Mouse (Mus musculus) brown adipose tissue, adult 24 weeks (tissue): ENCODE data around the gene Slc16a6. TPM values are rescaled to one million over a fixed set of nuclear protein-coding genes. Genes with fewer than 3 reads are reported as not detected.
"Not testable (repeated sequence)": the region's sequence is repeated elsewhere in the genome, so short reads cannot be mapped to it uniquely, and the experiment has no call there.

Experiments
- H3K27ac ChIP-seq: fragments of 200-500 bp; replicated peaks from 2 replicates; pipeline ENCODE4 v1.5.1; 2012; ENCODE audit warnings: low read depth, mild to moderate bottlenecking, low read length
- H3K4me1 ChIP-seq: fragments of 200-500 bp; 2 replicates; pipeline ENCODE4 v1.6.1; 2012; ENCODE audit warnings: low read length, mixed read lengths; ENCODE audit not compliant: control insufficient read depth, insufficient read depth, insufficient read length
- H3K4me3 ChIP-seq: fragments of 200-500 bp; 2 replicates; pipeline ENCODE4 v1.5.1; 2012; ENCODE audit warnings: low read depth, mild to moderate bottlenecking, low read length, moderate library complexity; ENCODE audit not compliant: insufficient read depth
- polyA plus RNA-seq: library from polyadenylated mRNA; stranded (reverse); fragments of >200 nt; gene quantifications from 2 replicates; pipeline ENCODE4 v1.2.4, GENCODE M21; 2012; ENCODE audit not compliant: missing spikeins, insufficient read depth, insufficient read length

Slc16a6 gene
- polyA plus RNA-seq, 1 experiment, result 1.2 TPM

- Histone ChIP-seq H3K4me3 (no peak overlapping the region), H3K27ac (no peak overlapping the region), H3K4me1 (peaks cover 12% of the 10 kb centered on the region; the same call in 1 of the 2 replicates)
Observed at GRCm38 (mm10) chr11:109494890-109495770, 21.7 kb upstream of the Slc16a6 start.

GRCm38 (mm10) chr11:109492847-109493464 lies 19.6 kb upstream of the Slc16a6 start:
- not testable (repeated sequence) for H3K4me1 ChIP-seq, H3K4me3 ChIP-seq, H3K27ac ChIP-seq

DNA sequence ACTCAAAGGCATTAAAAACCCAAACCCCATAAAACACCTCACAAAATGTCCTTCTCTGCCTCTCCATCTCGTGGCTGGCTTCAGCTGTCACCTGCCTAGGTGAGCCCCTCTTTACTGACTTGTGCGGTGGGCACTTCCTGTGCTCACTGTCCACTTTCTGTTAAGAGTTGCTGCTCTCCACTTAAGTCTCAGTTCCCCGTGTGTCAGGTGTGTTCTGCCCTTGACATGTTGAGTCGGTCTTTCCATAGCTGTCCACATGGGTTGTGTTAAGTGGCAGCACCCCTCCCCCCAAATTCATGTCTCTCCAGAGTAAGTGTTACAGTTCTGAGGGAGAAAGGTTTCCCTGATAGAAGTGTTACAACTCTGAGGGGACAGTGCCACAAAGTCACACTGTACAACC lies 18.4 kb upstream of the Slc16a6 start:
- no peak overlapping the region for H3K27ac ChIP-seq
- H3K4me1 ChIP-seq, result no peaks in the 10 kb centered on the region
- H3K4me3 ChIP-seq, result no peak overlapping the region

GRCm38 (mm10) chr11:109489763-109490162 lies 16.4 kb upstream of the Slc16a6 start:
- no peak overlapping the region for H3K4me3 ChIP-seq
- no peak overlapping the region for H3K27ac ChIP-seq
- H3K4me1 ChIP-seq, result peaks cover 9% of the 10 kb centered on the region

GRCm38 (mm10) chr11:109487991-109488684 lies 14.7 kb upstream of the Slc16a6 start:
- no peak overlapping the region for H3K4me3 ChIP-seq
- H3K27ac ChIP-seq, result no peak overlapping the region
- H3K4me1 ChIP-seq, result peaks cover 9% of the 10 kb centered on the region

GRCm38 (mm10) chr11:109487111-109487510 lies 13.7 kb upstream of the Slc16a6 start:
- peaks cover 9% of the 10 kb centered on the region for H3K4me1 ChIP-seq
- H3K27ac ChIP-seq, result no peak overlapping the region
- no peak overlapping the region for H3K4me3 ChIP-seq

DNA sequence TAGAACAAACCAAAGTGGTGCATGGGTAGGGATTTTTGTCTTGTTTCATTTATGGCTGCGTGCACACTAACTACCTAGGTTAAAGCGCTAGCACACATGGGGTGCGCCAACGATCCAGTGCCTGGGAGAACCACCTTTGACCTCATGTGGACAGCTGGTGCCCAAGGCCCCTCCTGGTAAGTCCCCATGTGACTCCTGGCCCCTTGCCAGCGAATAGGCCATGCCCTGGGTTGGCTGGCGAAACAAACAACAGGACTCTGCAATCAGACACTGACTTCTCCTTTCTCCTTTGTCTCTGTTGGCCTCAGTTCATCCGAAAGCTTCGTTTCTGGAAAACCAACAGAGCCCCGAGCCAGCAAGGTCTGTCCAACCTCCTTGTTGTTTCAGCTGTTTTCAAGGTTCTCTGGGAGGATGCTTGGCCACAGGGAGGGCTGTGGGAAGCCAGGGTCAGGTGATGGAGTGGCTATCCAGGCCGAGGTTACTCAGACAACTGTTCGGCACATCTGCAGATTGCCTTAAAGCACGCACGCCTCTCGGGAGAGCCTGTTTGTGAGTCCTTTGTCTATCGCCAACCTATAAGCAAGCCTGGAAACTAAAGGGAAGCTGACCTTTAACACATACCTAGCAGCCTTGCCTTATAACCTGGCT lies 12.1 kb upstream of the Slc16a6 start:
- peaks cover 11% of the 10 kb centered on the region for H3K4me1 ChIP-seq
- H3K4me3 ChIP-seq, result no peak overlapping the region
- H3K27ac ChIP-seq, result no peak overlapping the region

DNA sequence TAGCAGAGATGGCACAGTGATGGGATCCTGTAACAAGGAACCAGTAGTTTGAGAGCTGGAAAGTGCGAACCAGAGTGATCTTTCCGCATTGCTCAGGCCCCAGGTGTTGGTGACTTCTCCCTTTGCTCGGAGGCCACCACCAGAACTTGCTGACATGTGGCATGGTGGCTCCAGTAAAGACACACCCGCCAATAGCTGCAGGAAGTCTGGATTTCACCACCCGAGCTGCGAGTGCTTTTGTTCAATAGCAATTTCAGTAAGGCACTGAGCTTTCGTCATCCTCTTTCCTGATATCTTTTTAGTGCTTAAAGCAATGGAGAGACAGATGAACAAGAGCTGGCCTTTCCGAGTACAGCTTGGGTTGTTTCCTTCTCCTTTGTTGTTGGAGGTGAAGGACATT lies 7.0 kb upstream of the Slc16a6 start:
- Histone ChIP-seq H3K27ac (no peak overlapping the region), H3K4me1 (peaks cover 6% of the 10 kb centered on the region)

GRCm38 (mm10) chr11:109479575-109480285 lies 6.3 kb upstream of the Slc16a6 start:
- H3K4me3 ChIP-seq, result no peak overlapping the region
- peaks cover 2% of the 10 kb centered on the region; the same call in 1 of the 2 replicates for H3K4me1 ChIP-seq
- H3K27ac ChIP-seq, result no peak overlapping the region

More for the DNA sequence above, 7.0 kb upstream of the Slc16a6 start:
- no peak overlapping the region for H3K4me3 ChIP-seq

DNA sequence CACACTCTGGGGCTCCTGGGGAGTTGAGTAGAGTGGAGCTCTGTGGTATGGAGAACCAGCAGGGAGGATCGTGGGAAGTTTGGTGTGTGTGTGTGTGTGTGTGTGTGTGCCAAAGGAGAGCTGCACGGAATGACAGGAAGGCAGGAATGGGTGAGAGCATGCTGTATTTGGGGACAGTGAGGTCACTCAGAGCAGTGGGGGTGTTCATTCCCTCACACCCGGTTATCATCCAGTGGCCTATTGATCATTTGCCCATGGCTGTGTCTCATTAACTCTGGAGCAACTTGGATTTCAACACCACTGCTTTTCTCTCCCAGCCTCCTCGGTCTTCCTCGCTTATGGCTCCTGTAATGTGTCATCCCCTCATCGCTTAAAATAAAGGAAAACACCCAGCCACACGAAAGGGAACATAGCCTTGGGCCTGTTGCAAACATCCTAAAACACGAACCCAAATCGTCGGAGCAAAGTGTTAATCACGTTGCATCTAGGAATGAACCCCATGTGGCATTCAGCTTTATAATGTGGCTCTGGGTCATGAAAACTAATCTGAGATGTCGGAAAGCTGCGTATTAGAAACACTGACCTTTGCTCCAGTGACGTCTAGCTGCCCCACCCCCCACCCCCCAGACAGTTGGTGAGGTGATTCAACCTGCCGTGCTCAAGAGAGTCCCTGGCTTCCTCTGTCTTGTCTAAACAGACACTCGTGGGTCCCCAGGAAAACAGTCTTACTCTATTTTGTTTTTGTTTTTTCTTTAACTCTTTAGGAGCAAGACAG lies 4.4 kb upstream of the Slc16a6 start:
- H3K4me1 ChIP-seq, result peaks cover 2% of the 10 kb centered on the region; the same call in 1 of the 2 replicates
- H3K4me3 ChIP-seq, result no peak overlapping the region
- no peak overlapping the region for H3K27ac ChIP-seq

GRCm38 (mm10) chr11:109476653-109477052 lies 3.3 kb upstream of the Slc16a6 start:
- H3K4me1 ChIP-seq, result peaks cover 2% of the 10 kb centered on the region; the same call in 1 of the 2 replicates
- no peak overlapping the region for H3K4me3 ChIP-seq
- no peak overlapping the region for H3K27ac ChIP-seq

- Histone ChIP-seq H3K27ac (no peak overlapping the region), H3K4me1 (peaks cover 2% of the 10 kb centered on the region; the same call in 1 of the 2 replicates), H3K4me3 (no peak overlapping the region)
Observed at GRCm38 (mm10) chr11:109476241-109476640, 2.8 kb upstream of the Slc16a6 start.

DNA sequence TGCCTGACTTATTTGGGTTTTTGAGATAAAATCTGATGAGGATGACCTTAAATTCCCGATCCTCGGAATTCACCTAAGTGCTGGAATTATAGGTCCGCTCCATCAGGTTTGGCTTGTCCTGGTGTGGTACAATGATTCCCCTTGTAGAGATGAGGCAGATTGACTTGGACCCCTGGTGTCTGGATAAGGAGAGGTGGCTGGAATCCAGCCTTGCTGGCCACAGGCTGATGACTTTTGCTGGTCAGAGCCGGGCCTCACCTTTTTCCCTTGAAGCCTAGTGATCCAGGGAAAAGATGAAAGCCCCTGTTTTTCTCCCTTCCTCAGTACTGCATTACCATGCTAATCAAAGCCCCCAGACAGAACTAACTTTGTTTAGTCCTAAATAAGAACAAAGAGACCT lies 2.3 kb upstream of the Slc16a6 start:
- Histone ChIP-seq H3K4me3 (no peak overlapping the region), H3K27ac (no peak overlapping the region), H3K4me1 (no peaks in the 10 kb centered on the region)

- Histone ChIP-seq H3K4me1 (no peaks in the 10 kb centered on the region), H3K4me3 (no peak overlapping the region), H3K27ac (no peak overlapping the region)
Observed at GRCm38 (mm10) chr11:109474836-109475235, 1.4 kb upstream of the Slc16a6 start.
